Mouse (Mus musculus) CH12.LX (cell line): ENCODE results near the gene Zfp982. TPM values are rescaled to one million over a fixed set of nuclear protein-coding genes. Genes with fewer than 3 reads are reported as not detected.
"Not testable (repeated sequence)": the region's sequence is repeated elsewhere in the genome, so short reads cannot be mapped to it uniquely, and the experiment has no call there.

Source experiments
- DNase-seq: peaks from one replicate; pipeline ENCODE4 v3.0.0-alpha.2; 2013; ENCODE audit errors: extremely low read depth
- H3K27ac ChIP-seq: 2 replicates; pipeline ENCODE4 v1.5.1; 2012; ENCODE audit warnings: low read depth, mild to moderate bottlenecking, control low read depth, moderate library complexity; ENCODE audit not compliant: insufficient read depth
- H3K27me3 ChIP-seq: replicated peaks from 2 replicates; pipeline ENCODE3; 2012; ENCODE audit warnings: inconsistent platforms
- H3K36me3 ChIP-seq, 2 experiments: replicated peaks in 1 of 2; 2 replicates each; pipeline versions ENCODE3 to v1.6.1; 2012; ENCODE audit warnings: inconsistent platforms in 1 of 2, low read length in 1 of 2, mild to moderate bottlenecking in 1 of 2, mixed read lengths in 1 of 2, moderate library complexity in 1 of 2; ENCODE audit not compliant: control insufficient read depth in 1 of 2, insufficient read depth in 1 of 2
- H3K4me1 ChIP-seq, 2 experiments: 2 replicates each; pipeline ENCODE4 v1.6.1; 2012; ENCODE audit warnings: inconsistent platforms in 1 of 2, moderate library complexity in 1 of 2; ENCODE audit not compliant: insufficient read depth in 2 of 2, control insufficient read depth in 1 of 2
- H3K4me2 ChIP-seq: 2 replicates; pipeline ENCODE4 v1.6.1; 2012; ENCODE audit warnings: low read depth, mild to moderate bottlenecking, control low read depth; ENCODE audit not compliant: poor library complexity, insufficient read depth, severe bottlenecking
- H3K4me3 ChIP-seq, 3 experiments: fragments of 150-350 bp in 1 of 3; sonication (generic) in 1 of 3; replicated peaks in 1 of 3; 2 replicates each; pipeline versions ENCODE3 to v1.5.1; 2011 to 2012; ENCODE audit warnings: low read depth in 2 of 3, low read length in 2 of 3, mild to moderate bottlenecking in 2 of 3, moderate library complexity in 2 of 3, control low read depth in 1 of 3, improper control_type of control experiment in 1 of 3, inconsistent platforms in 1 of 3, mixed read lengths in 1 of 3; ENCODE audit not compliant: poor library complexity in 1 of 3
- H3K79me2 ChIP-seq: replicated peaks from 2 replicates; pipeline ENCODE4 v1.6.1; 2012; ENCODE audit warnings: mild to moderate bottlenecking, moderate library complexity; ENCODE audit not compliant: control insufficient read depth, poor library complexity, insufficient read depth, severe bottlenecking; ENCODE audit errors: extremely low read depth
- H3K9ac ChIP-seq: 2 replicates; pipeline ENCODE4 v1.6.1; 2012; ENCODE audit warnings: low read depth, mild to moderate bottlenecking, control low read depth, moderate library complexity; ENCODE audit not compliant: insufficient read depth
- H3K9me3 ChIP-seq: replicated peaks from 2 replicates; pipeline ENCODE3; 2012; ENCODE audit warnings: low read length, inconsistent platforms, mixed read lengths
- BHLHE40 ChIP-seq: IDR thresholded peaks from 2 replicates; pipeline ENCODE4 v1.6.1; 2011; ENCODE audit warnings: mild to moderate bottlenecking, low read depth, low read length, improper control_type of control experiment
- CHD1 ChIP-seq: IDR thresholded peaks from 2 replicates; pipeline ENCODE4 v1.6.1; 2012; ENCODE audit warnings: low read depth, low read length, improper control_type of control experiment, inconsistent platforms
- CTCF ChIP-seq, 2 experiments: IDR thresholded peaks in 1 of 2; conservative IDR thresholded peaks in 1 of 2; 2 replicates each; pipeline ENCODE4 v1.5.1; 2011 to 2012; ENCODE audit warnings: low read depth in 2 of 2, low read length in 2 of 2, improper control_type of control experiment in 1 of 2, inconsistent platforms in 1 of 2, mild to moderate bottlenecking in 1 of 2, moderate library complexity in 1 of 2
- ELF1 ChIP-seq: IDR thresholded peaks from 2 replicates; pipeline ENCODE4 v1.6.1; 2014; ENCODE audit warnings: low read depth, mild to moderate bottlenecking, inconsistent platforms, low read length, improper control_type of control experiment
- EP300 ChIP-seq: IDR thresholded peaks from 2 replicates; pipeline ENCODE4 v1.6.1; 2011; ENCODE audit warnings: low read length, improper control_type of control experiment
- GABPA ChIP-seq: IDR thresholded peaks from 2 replicates; pipeline ENCODE4 v1.6.1; 2012; ENCODE audit warnings: low read depth, low read length, improper control_type of control experiment, inconsistent platforms; ENCODE audit not compliant: insufficient replicate concordance
- HCFC1 ChIP-seq: IDR thresholded peaks from 2 replicates; pipeline ENCODE4 v1.6.1; 2012; ENCODE audit warnings: low read depth, mild to moderate bottlenecking, inconsistent platforms, low read length, improper control_type of control experiment
- JUN ChIP-seq: IDR thresholded peaks from 2 replicates; pipeline ENCODE4 v1.6.1; 2011; ENCODE audit warnings: low read depth, mild to moderate bottlenecking, low read length, improper control_type of control experiment, moderate library complexity; ENCODE audit not compliant: insufficient read depth
- KAT2A ChIP-seq: IDR thresholded peaks from 2 replicates; pipeline ENCODE4 v1.6.1; 2012; ENCODE audit warnings: low read length, improper control_type of control experiment, inconsistent platforms; ENCODE audit not compliant: insufficient replicate concordance
- MAFK ChIP-seq: IDR thresholded peaks from 2 replicates; pipeline ENCODE4 v1.6.1; 2011; ENCODE audit warnings: low read length, improper control_type of control experiment; ENCODE audit not compliant: insufficient replicate concordance
- MAZ ChIP-seq: IDR thresholded peaks from 2 replicates; pipeline ENCODE4 v1.6.1; 2012; ENCODE audit warnings: low read depth, mild to moderate bottlenecking, inconsistent platforms, low read length, improper control_type of control experiment, moderate library complexity
- MEF2A ChIP-seq: IDR thresholded peaks from 2 replicates; pipeline ENCODE4 v1.6.1; 2014; ENCODE audit warnings: low read depth, mild to moderate bottlenecking, inconsistent platforms, low read length, improper control_type of control experiment, borderline replicate concordance
- MXI1 ChIP-seq: IDR thresholded peaks from 2 replicates; pipeline ENCODE4 v1.6.1; 2011; ENCODE audit warnings: mild to moderate bottlenecking, low read depth, low read length, improper control_type of control experiment
- MYC ChIP-seq: IDR thresholded peaks from 2 replicates; pipeline ENCODE4 v1.6.1; 2011; ENCODE audit warnings: low read depth, mild to moderate bottlenecking, improper control_type of control experiment, low read length
- NELFE ChIP-seq: IDR thresholded peaks from 2 replicates; pipeline ENCODE4 v1.6.1; 2011; ENCODE audit warnings: low read depth, low read length, improper control_type of control experiment
- NRF1 ChIP-seq: IDR thresholded peaks from 2 replicates; pipeline ENCODE4 v1.6.1; 2014; ENCODE audit warnings: low read depth, mild to moderate bottlenecking, inconsistent platforms, low read length, improper control_type of control experiment, moderate library complexity
- POLR2AphosphoS2 ChIP-seq: IDR thresholded peaks from 2 replicates; pipeline ENCODE4 v1.6.1; 2011; ENCODE audit warnings: low read depth, low read length, improper control_type of control experiment
- RCOR1 ChIP-seq: conservative IDR thresholded peaks from 2 replicates; pipeline ENCODE4 v1.6.1; 2012; ENCODE audit warnings: low read depth, mild to moderate bottlenecking, inconsistent platforms, low read length, improper control_type of control experiment
- SIN3A ChIP-seq: IDR thresholded peaks from 2 replicates; pipeline ENCODE4 v1.6.1; 2012; ENCODE audit warnings: low read length, improper control_type of control experiment, inconsistent platforms
- SMC3 ChIP-seq: IDR thresholded peaks from 2 replicates; pipeline ENCODE4 v1.6.1; 2011; ENCODE audit warnings: low read depth, low read length, improper control_type of control experiment
- TBP ChIP-seq: conservative IDR thresholded peaks from 2 replicates; pipeline ENCODE4 v1.6.1; 2011; ENCODE audit warnings: low read depth, low read length, improper control_type of control experiment
- UBTF ChIP-seq: IDR thresholded peaks from 2 replicates; pipeline ENCODE4 v1.6.1; 2012; ENCODE audit warnings: low read depth, mild to moderate bottlenecking, inconsistent platforms, low read length, improper control_type of control experiment, moderate library complexity
- USF1 ChIP-seq: IDR thresholded peaks from 2 replicates; pipeline ENCODE4 v1.6.1; 2014; ENCODE audit warnings: low read depth, mild to moderate bottlenecking, inconsistent platforms, low read length, improper control_type of control experiment
- ZC3H11A ChIP-seq: IDR thresholded peaks from 2 replicates; pipeline ENCODE4 v1.6.1; 2012; ENCODE audit warnings: low read depth, mild to moderate bottlenecking, inconsistent platforms, low read length, improper control_type of control experiment
- ZKSCAN1 ChIP-seq: IDR thresholded peaks from 2 replicates; pipeline ENCODE4 v1.6.1; 2012; ENCODE audit warnings: low read depth, inconsistent platforms, low read length, improper control_type of control experiment, borderline replicate concordance
- dilution Hi-C: fragments of 300-500 bp; cut with MboI; formaldehyde crosslinking; loops from 2 replicates; pipeline ENCODE4 v1.14.3; 2020; ENCODE audit warnings: low sequenced_read_pairs; ENCODE audit not compliant: extremely low pct_unique_long_range_greater_than_20kb, extremely low pct_ligation_motif_present
- in situ Hi-C: fragments of 300-500 bp; cut with MboI; formaldehyde crosslinking; loops from 3 replicates; pipeline ENCODE4 v1.14.3; 2019; ENCODE audit warnings: low sequenced_read_pairs, low pct_ligation_motif_present, low pct_unique_long_range_greater_than_20kb, mixed read lengths
- polyA plus RNA-seq: library from polyadenylated mRNA; unstranded; fragments of >175 nt; gene quantifications from 2 replicates; pipeline ENCODE4 v1.2.1, GENCODE M21; 2012; ENCODE audit warnings: low read depth; ENCODE audit not compliant: insufficient read length
- total RNA-seq, 2 experiments: library from RNA; depleted of rRNA; stranded (reverse); fragments of 300-350 nt in 1 of 2; fragments of >200 nt in 1 of 2; gene quantifications; 2 replicates each; pipeline ENCODE4 v1.2.3; 2012 to 2014

The Zfp982 gene
- total and polyA plus RNA-seq, 3 experiments: 0.13 to 0.67 (median 0.36) TPM

GRCm38 (mm10) chr4:147525125-147525524, 32.9 kb downstream of the Zfp982 start:
- Histone ChIP-seq H3K4me3 (no peak overlapping the region), H3K9ac (no peak overlapping the region), H3K79me2 (no peaks in the 10 kb centered on the region)
- no peak for DNase-seq
- no peak for TF ChIP-seq MEF2A
- no peak for TF ChIP-seq NRF1
- no peak for TF ChIP-seq HCFC1
- TF ChIP-seq UBTF: no peak
- TF ChIP-seq MXI1: no peak
- TF ChIP-seq MAZ: no peak
- TF ChIP-seq RCOR1: no peak
- no peak for TF ChIP-seq POLR2AphosphoS2
- TF ChIP-seq MYC: no peak
- TF ChIP-seq ZC3H11A: no peak
- no peak for TF ChIP-seq TBP
- TF ChIP-seq USF1: no peak
- no peak for TF ChIP-seq CTCF (conservative IDR thresholded peaks at IDR 0.05 in 1 of 2, IDR thresholded peaks at IDR 0.05 in 1 of 2; ENCODE audit: low read depth in 2 of 2, low read length in 2 of 2)
- TF ChIP-seq BHLHE40: no peak
- TF ChIP-seq MAFK: no peak
- no peak for TF ChIP-seq JUN
- TF ChIP-seq ZKSCAN1: no peak
- no peak for TF ChIP-seq KAT2A
- TF ChIP-seq, all 38 proteins: peak for 0
- H3K4me1 ChIP-seq: no peaks in the 10 kb centered on the region
- in situ Hi-C loops (no loop called here), dilution Hi-C loops (no loop called here)
- H3K9me3 ChIP-seq: peaks cover 37% of the 10 kb centered on the region
- H3K36me3 ChIP-seq: no peaks in the 10 kb centered on the region
- H3K4me2 ChIP-seq: no peak overlapping the region
- H3K27me3 ChIP-seq: no peaks in the 10 kb centered on the region
- H3K27ac ChIP-seq: no peak overlapping the region

GRCm38 (mm10) chr4:147530366-147530765, 38.1 kb downstream of the Zfp982 start:
- DNase-seq: no peak
- Histone ChIP-seq H3K4me2 (no peak overlapping the region), H3K9me3 (peaks cover 25% of the 10 kb centered on the region), H3K36me3 (no peaks in the 10 kb centered on the region), H3K79me2 (no peaks in the 10 kb centered on the region), H3K4me1 (no peaks in the 10 kb centered on the region), H3K4me3 (no peak overlapping the region), H3K27me3 (no peaks in the 10 kb centered on the region), H3K9ac (no peak overlapping the region), H3K27ac (no peak overlapping the region)
- no peak for TF ChIP-seq CTCF (conservative IDR thresholded peaks at IDR 0.05 in 1 of 2, IDR thresholded peaks at IDR 0.05 in 1 of 2; ENCODE audit: low read depth in 2 of 2, low read length in 2 of 2)
- TF ChIP-seq NRF1: no peak
- TF ChIP-seq NELFE: no peak
- no peak for TF ChIP-seq GABPA
- no peak for TF ChIP-seq ELF1
- no peak for TF ChIP-seq SMC3
- no peak for TF ChIP-seq TBP
- no peak for TF ChIP-seq SIN3A
- no peak for TF ChIP-seq CHD1
- TF ChIP-seq BHLHE40: no peak
- TF ChIP-seq ZC3H11A: no peak
- TF ChIP-seq USF1: no peak
- no peak for TF ChIP-seq EP300
- in situ Hi-C loops: no loop called here
- dilution Hi-C loops: no loop called here

- in situ Hi-C loops, H3K4me2 ChIP-seq, H3K4me1 ChIP-seq, H3K4me3 ChIP-seq, dilution Hi-C loops, DNase-seq, H3K79me2 ChIP-seq, H3K27ac ChIP-seq, H3K27me3 ChIP-seq, H3K9ac ChIP-seq, H3K36me3 ChIP-seq: not testable (repeated sequence)
- H3K9me3 ChIP-seq: peaks cover 29% of the 10 kb centered on the region
Measured at GRCm38 (mm10) chr4:147535916-147536315, 43.7 kb downstream of the Zfp982 start.
